Mouse (Mus musculus) leukemia stem cell, adult 10-12 weeks (primary cell): ENCODE data around the gene Gm20816. TPM values are rescaled to one million over a fixed set of nuclear protein-coding genes. Genes with fewer than 3 reads are reported as not detected.

ENCODE experiments used
- polyA plus RNA-seq: library from polyadenylated mRNA; stranded (reverse); fragments of >175 nt; gene quantifications from 2 replicates; pipeline ENCODE4 v1.2.3, GENCODE M21; 2012; ENCODE audit warnings: low replicate concordance

Gm20816 gene
- polyA plus RNA-seq = not detected in 2 replicates

DNA sequence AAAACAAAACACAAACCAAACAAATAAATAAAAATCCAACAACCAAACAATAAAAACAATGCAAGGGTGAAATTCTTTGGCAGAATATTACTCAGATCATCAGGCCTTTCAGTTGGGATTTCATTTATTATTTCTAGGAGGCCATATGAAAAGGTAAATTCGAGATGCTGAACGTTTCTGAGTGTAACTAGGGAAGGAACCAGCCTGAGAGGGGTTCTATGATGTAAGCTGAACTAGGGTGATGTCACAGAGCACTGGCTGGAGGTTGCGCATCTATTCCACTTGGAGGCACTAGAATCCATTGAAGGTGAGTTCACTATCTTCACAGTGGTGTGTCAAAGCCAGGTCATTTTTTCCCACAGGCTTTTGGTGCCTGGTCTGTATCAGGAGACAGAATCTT lies at the start of gene Gm20816:
Gene Gm20816 (plus strand): TSS at position 301 of the 400 bp plus-strand sequence.

Other genes with a start within 250 kb of the Gm20816 start
- gene Gm20937, start 243.1 kb upstream of the Gm20816 start, polyA plus RNA-seq = not detected in 2 replicates